Mouse (Mus musculus) urinary bladder, postnatal 14 days (tissue): ENCODE measurements at regions not wholly inside any gene's neighbourhood (a gene's known extent, or its start where the extent isn't known, plus 50 kb on each side); places are given as distances from the start of the nearest gene placed in this dataset.
A peak's percentile ranks its signal among the peaks of the same experiment; 100 is the strongest.

Source experiments
- DNase-seq: peaks from one replicate; pipeline ENCODE4 v3.0.0; 2021; ENCODE audit warnings: low spot score

DNA sequence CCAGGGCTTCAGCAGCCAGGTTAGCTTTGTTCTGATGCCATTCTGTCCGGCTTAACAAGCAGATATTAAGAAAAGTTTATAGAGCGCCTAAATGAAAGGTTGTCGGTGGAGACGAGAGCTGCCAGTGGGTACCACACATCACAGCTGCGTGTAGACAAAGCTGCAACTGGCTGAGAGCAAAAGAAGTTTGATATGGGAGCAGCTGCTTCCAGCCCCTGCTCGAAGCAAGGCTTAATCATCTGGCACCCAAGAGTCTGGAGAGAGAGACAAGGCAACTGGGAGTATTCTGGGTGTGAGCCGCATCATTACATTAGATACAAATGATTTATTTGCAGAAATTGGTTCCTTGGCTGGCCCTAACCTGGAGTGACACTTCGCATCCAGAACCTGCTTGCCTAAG, 2488.7 kb upstream of the Gm7489 start:
- no peak for DNase-seq

GRCm38 (mm10) chr15:51403581-51403980, 2481.1 kb upstream of the Gm7489 start:
- no peak for DNase-seq

DNA sequence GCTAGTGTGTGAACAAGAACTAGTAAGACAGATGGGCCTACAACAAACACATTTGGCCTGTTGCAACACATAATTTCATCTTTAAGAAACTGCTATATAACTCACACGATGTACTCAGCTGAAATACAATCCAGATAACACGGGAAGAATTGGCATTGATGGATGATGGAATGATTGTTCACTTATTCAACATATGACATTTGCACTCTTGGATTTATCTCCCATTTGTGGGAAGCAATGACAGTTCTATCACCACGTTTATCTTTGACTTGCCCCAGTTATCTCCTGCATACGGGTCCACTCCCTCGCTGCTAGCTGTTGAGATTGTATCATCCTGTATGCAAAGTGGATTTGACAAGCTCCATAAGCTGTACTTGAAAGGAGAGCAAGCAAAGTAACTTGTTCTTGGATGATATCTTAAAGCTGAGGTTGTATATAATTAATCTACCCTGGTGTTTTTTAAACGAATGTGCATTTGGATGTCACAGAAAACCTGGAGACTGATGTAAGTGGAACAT, 2474.9 kb upstream of the Gm7489 start:
- no peak for DNase-seq

DNA sequence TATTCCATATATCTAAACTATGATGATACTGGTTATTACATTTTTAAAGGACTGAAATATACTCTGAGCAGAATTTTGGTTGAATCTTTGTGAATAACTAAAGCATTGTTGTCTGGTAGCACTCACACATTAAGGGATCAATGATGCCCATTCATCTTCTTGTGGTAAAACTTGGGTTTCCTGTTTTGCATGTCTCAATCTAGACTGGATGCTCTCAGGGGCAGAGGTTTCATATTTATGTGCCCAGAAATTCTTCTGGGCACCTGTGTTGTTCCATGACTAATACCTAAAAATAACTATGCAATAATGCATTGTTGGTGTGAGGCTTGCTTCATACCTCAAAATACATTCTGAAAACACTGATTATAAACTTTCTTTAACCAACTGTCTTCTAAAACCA, 2472.7 kb upstream of the Gm7489 start:
- DNase-seq: no peak

- DNase-seq: no peak
These were observed 2442.1 kb upstream of the Gm7489 start for GRCm38 (mm10) chr15:51442606-51443005.

DNA sequence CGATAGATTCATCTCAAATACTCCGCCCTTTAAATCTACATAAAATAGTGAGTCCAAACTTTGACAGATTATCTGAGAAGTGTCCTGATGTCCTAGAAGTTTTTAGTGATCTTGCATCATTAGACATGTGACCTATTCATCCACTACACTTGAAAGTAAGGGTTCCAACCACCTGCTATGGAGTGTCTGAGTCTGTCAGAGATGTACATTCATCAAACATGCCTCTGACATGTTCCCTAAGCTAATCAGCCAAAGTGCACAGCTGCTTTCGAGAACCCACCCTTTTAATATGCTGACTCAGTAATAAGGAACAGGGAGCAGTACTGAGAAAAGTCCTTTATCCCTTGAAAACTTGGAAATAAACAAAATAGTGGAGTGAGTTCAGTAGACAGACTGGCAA, 2414.8 kb upstream of the Gm7489 start:
- no peak for DNase-seq

DNA sequence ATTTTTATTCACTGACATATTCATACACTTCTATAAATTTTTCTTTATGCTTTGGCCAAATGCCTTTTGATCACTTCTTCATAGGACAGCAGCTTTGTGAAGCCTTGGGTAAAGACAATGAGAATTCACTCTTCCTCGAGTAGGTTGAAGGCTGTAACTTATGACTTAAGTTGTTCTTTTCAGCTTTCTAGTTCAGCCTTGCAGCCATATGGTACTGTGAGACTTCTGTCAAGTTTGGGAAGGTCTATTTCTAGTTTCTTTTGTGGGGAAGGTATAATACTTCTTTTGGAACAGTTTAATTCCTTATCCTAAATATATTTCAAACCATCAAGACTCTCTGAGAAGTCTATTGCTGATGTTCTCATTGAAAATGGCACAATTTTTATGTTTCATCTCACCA, 2413.6 kb upstream of the Gm7489 start:
- DNase-seq: no peak

DNA sequence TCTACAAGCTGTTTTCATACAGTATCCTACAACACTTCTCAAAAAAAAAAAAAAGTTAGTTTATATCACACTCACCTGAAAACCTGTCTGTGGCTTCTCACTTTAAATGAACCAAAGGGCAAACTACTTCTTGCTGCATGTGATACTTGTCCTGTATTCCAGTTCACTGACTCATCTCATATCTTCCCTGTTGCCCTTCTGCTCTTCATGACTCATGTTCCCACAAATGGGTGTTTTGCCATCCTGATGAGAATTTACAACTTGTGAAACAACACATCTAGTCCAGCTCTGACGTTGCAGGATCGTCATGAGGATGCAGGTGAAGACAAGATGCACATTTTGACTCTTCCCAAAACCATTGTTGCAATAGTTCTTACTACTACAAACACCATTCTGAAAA, 2412.7 kb upstream of the Gm7489 start:
- DNase-seq: no peak

GRCm38 (mm10) chr15:51481856-51482255, 2402.8 kb upstream of the Gm7489 start:
- no peak for DNase-seq

DNA sequence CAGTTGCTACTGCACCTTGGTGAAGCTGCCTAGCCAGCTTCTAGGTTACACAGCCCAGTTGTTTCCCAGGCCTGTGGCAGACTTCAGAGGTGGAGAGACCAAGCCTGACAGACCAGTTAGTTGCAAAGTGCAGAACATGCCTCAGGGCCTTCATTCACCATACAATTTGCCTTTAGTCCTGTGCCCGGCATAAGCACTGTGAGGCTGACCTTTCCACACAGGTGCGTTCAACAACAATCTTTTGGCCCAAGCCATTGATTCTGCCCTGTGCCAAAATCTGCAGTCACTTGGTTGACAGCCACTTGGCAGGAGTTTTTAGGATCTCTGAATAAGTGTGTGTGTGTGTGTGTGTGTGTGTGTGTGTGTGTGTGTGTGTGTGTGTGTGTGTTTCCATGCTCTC, 2400.5 kb upstream of the Gm7489 start:
- DNase-seq: peak; percentile 46

GRCm38 (mm10) chr15:51485554-51485953, 2399.2 kb upstream of the Gm7489 start:
- no peak for DNase-seq

GRCm38 (mm10) chr15:51502058-51502741, 2382.5 kb upstream of the Gm7489 start:
- no peak for DNase-seq

- DNase-seq: no peak
These were observed 2381.9 kb upstream of the Gm7489 start for GRCm38 (mm10) chr15:51502742-51503270.

DNA sequence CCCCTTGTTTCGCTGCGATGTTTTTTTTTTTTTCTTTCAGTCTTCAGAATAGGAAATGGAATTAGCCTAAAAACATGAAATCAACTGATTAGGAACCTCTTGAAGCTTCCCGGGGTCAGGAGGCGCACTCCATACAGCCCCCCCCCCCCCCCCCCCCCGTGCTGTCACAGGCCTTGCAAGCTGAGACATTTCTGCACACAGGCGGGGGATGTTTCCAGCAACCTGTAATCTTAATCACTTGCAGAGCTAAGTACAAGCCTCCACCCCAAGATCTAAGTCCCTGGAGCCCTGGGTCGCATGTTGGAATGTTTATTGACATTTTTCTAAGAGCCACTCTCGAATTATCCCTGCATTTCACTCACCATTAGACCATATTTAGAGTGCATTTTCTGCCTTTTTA, 2381.4 kb upstream of the Gm7489 start:
- no peak for DNase-seq

DNA sequence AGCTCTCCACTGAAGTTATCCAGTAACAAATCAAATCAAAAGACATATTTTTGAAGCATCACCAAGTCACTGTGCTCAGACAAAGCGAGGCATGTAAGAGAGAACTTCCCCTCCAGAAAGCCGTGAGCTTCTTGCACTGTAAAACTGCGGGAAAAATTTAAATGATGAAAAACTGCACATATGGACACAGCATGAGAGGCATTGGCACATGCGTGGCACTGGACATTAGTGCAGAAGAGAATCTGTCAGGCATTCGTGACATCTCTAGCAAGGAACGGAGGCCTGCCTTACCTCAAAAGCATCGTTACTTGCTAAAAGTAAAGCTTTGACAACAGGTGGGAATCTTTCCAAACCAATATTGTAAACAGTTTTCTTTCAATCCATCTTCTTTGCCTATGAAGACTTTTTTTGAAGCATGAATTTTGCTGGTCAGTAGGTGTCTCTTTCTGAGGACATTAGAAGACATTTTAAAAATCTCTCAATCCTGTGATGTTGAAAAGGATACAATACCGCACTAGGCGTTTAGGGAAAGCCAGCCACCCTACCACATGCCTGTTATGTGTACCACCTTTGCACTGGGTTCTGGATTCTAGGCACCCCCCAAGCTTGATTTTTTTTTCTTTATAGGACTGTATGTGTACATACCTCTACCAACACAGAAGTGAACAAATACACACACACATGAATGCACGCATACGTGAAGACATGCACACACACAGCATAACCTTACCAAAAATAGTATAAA, 2380.5 kb upstream of the Gm7489 start:
- DNase-seq: no peak

DNA sequence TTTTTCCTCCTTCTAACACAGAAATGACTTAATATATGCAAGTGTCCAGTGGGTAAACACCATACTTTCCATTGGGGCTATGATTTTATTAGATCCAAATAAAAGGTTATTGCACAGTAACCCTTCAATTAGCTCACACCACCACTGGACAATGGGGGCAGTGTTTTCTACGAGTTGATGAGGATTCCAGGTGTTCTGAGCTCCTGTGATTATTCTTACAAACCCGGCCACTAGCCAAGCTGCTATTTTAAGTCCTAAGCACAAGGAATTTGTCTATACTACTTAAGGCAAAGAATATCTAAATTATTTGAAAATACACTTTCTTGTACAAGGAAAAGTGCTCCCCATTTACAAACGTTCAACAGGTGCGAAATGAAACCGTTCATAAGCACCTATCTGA, 2379.9 kb upstream of the Gm7489 start:
- no peak for DNase-seq

DNA sequence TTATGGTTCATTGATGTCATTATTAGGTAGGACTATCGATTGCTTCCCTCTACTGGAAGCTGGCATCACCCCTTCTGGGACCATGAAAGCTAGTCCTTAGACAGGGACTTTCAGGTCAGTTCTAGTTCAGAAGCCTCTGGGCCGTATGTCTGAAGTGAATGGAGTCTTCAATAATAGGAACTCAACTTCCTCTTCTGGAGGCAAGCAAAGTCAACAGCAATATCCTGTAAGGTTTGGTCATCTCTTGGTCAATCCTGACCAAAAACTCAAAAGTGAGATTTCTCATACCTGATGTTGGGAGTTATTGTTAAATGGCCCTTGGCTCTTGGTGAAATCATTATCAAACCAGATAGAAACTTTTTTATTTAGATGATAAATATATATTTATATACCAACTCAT, 2377.6 kb upstream of the Gm7489 start:
- DNase-seq: no peak

DNA sequence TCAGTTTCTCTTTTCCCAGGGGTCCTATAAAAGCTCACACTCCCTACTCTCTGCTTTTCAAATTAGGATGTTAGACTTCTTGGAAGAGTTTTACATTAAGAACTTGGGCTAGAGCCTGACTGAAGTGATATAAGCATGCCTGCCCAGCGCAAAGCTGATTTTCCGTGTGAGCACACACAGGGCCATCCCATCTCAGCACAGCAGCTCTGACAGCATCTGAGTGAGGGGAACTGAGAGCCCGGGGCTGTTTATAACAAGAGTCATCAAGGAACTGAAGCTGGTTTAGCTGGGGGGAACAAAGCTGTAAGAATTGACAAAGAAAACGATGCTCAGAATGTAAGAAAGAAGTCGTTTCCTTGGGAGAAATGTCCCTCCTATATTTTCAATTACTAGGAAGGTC, 2373.4 kb upstream of the Gm7489 start:
- DNase-seq: no peak

DNA sequence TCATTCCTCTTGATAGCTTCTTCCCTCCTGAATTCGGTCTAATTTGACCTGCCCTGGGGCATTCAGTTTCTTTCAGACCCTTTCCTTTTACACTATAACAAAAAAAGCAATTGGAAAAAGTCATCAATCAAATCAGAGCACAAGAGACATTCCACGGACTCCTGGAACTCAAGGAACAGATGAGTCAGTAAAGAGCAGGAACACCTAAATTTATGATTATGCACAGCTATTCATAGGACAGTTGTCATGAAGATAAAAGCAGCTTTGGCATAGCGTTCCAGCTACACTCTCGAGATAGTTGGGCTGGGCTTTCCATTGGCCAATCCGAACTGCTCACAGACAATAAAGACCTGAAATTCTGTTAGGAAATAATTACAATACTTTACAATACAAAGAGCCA, 2348.4 kb upstream of the Gm7489 start:
- no peak for DNase-seq

GRCm38 (mm10) chr15:51551216-51551775, 2333.4 kb upstream of the Gm7489 start:
- DNase-seq: no peak

DNA sequence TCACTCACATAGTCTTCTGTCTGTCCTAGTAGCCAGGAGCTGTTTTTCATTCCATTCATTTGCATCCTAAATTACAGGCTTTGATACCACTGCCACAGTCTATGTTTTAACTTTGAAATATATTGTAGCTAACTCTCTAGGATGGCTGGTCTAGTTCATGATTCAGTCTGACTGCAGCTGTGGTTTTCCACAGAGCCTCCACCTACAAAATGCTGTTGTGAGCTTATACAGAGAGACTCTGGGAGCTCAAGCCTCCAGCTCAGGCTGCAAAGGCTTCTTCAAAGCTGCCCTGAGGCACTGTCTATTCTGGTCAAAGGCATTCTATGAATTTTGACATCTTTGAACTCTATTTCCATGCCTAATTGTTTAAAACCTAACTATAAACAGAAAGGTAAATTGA, 2326.5 kb upstream of the Gm7489 start:
- no peak for DNase-seq

DNA sequence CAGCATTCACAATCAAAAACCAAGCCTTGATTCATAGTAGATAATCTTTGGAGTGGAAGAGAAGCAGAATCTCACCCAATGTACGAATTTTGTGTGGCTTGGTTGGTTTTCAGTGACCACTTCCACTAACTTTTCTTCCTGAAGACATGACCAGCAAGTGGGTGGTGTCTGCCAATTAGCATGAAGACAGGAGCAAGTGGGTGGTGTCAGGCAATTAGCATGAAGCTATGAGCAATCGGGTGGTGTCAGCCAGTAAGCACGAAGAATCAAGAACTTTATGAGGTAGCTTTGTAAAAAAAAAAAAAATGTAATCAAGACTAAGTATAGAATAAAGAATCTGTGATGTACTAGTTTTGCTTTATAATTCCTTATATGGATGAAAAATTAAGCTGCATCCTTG, 2319.2 kb upstream of the Gm7489 start:
- no peak for DNase-seq

GRCm38 (mm10) chr15:51570631-51571030, 2314.1 kb upstream of the Gm7489 start:
- no peak for DNase-seq
